Mouse (Mus musculus): ENCODE results near the gene Erbb4.

The Erbb4 gene

DNA sequence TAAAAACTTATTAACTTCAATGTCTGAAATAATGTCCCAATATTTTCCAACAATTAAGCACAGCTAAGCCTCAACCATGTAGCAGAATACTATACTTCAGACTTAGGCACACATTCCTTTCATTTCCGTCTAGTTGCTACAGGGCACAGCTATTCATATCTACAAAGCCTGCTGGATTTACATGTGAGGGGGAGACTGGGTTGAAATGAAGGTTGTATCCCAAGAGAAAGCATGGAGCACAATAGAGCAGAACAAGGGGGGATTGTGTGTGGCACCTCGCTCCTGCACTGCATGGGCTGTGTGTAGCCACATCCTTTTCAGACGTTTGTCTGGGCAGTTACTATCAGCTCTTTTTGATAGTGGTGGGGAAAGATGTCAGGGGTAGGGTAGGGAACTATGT is 83.0 kb downstream of the Erbb4 start:
- DNase-seq (ENCODE audit: extremely low spot score), result no peak

DNA sequence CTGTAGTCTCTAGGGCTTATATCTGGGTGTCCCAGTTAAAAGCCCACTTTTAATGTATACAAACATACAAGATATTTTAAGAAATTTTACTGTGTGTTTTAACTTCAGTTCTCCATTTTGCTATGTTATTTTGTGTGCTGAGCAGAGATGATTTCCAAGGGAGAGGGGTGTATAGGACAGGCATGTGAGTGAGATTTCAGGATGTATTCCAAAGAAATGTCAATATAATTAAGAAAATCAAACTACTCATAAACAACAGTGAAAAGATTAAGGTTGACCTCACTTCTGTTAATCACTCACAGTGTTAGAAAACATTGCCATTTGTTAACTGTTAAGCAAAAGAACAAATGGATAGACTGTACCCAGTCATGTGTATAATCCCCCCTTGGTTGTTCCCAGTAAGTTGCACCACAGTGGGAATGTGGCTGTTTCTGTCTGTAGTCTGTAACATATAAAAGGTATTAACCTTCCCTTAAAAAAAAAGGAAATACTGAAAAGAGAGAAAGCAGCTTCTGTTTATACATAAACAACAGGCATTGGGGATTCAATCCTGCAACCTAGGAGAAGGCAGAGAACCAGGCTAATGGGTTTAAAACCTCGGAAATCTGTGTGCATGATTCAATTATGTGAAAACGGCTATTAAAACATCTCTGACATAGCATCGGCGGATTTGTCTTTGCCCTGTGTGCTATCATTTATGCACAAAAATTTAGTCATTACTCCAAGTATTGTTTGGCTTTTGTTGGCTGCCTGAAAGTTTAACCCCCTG is 84.5 kb downstream of the Erbb4 start:
- peak; percentile 8 for DNase-seq (ENCODE audit: extremely low spot score)

DNA sequence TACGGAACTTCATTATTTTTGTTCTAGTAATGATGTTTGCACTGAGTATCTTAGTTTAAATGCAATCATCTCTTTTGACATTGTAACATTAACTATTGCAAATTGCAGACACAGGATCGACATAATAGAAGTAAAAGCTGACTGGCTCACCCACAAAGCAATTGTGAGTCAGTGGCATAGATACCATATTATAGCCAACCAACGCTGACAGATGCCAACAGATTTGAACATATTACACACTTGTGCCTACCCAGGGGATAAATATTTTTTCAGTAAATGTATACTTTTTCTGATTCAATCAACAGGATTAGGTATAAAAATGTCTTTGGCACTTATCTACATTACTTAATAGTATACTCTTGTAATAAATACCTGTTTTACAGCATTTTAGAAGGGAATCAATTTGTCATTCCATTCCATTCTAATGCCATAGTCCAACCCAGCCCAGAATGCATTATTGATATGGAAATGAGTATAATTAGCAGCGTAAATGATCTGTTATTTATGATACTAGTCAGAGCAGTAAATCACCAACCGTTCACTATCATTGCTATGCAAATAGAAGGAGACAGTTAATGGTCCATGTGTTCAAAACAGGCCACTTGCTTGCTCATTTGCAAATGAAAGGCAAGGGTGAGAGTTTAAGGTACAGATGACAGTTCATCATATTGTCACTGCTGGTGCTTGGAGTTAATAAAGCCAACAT is 97.9 kb downstream of the Erbb4 start:
- no peak for DNase-seq (ENCODE audit: extremely low spot score)

DNA sequence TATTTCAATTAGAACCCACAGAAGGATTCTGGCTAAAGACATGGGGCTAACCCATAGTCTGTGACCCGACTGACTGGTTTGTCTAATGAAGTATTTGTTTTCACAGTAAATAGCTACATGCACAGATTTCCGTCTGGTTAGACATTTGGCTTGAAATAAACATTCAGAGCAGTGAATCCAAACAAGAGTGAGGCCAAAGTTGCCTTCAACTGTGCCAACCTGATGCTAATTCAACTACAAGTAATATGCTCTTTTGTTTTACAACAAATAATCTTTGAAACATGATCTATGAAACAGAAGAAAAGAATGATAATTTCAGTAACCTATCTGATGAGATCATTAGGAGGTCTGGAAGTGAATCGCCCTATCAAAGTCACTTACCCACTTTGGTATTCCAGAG is 106.5 kb downstream of the Erbb4 start:
- no peak for DNase-seq (ENCODE audit: extremely low spot score)

DNA sequence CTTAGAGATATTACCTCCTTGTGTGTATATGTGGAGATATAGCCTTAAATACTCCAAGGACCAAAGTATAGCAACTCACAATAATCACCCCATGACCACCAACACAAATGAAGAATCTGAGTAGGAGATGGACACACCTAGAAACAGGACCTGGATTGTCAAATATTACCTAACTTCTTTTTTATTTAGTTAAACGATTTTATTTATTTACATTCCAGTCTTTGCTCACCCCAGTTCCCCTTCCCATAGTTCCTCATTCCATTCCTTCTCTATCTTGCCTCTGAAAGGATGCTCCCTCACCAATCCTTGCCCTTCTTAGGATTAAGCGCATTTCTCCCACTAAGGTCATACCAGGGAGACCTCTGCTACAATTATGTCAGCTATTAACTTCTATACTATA is 128.6 kb downstream of the Erbb4 start:
- no peak for DNase-seq (ENCODE audit: extremely low spot score)

DNA sequence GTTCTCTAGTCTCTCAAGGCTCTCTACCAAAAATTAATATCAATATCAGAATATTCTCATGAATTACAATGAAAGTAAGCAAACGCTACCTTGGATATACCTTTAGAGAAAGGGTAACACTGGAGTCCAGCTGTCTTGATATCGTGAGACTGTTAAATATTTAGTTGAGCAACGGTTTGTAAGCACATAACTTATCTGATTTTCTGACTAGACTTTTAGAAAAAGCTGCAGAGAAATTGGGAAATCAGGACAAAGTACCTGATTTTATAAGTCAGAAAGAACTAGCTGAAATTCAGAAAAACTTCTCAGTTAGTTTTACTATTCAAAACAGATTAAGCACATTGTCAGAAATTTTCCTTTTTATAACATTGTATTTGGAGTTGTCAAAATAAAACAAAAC is 129.3 kb downstream of the Erbb4 start:
- no peak for DNase-seq (ENCODE audit: extremely low spot score)

DNA sequence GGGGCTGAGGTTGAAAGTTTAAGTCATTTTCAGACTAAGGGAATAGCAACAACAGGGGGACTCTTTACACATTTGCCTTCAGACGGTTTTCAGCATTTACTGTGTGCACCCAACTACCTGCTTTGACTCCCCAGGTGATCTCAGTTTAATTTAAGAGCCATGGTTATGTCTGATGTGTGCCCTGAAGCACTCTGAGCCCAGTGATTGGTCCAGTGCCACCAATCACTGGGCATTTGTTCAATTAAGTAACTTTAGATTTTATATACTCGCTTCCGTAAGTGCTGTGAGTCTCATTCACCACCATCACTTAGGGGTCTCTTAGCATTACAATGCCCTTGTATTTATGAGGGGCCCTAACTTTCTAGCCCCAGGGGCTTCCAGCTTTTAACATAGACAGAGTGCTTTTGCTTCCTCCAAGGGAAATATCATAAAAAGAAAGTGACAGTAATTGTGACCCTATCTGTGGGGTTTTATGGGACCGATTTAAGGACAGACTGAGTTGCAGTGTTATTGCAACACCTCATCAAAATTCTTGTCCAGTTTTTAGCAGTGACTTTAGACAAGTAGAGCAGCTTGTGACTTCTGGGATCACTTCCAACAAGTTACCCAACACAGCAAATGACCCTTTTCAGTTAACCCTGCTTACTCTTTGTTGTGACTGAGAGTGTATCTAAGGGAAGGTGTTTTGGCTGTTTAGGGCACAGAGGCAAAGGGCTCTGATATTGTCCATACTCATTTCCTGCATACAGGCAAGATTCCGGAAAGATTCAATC is 134.3 kb downstream of the Erbb4 start:
- no peak for DNase-seq (ENCODE audit: extremely low spot score)

DNA sequence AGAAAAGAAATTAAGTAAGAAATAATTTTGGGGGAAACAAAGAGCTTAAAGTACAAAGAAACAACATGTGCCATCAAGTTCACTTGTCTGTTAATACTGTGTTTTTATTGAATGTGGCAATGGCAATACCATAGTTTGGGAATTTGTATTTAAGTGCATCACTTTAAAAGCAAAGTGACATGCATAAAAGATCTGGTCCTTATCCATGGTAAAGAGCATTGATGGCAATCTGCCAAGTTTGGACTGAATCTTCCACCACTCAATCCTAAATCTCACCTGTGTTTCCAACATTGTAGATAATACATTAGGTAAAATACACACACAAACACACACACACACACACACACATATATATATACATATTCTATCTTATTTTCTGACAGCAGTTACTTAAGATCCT is 143.7 kb downstream of the Erbb4 start:
- no peak for DNase-seq (ENCODE audit: extremely low spot score)

DNA sequence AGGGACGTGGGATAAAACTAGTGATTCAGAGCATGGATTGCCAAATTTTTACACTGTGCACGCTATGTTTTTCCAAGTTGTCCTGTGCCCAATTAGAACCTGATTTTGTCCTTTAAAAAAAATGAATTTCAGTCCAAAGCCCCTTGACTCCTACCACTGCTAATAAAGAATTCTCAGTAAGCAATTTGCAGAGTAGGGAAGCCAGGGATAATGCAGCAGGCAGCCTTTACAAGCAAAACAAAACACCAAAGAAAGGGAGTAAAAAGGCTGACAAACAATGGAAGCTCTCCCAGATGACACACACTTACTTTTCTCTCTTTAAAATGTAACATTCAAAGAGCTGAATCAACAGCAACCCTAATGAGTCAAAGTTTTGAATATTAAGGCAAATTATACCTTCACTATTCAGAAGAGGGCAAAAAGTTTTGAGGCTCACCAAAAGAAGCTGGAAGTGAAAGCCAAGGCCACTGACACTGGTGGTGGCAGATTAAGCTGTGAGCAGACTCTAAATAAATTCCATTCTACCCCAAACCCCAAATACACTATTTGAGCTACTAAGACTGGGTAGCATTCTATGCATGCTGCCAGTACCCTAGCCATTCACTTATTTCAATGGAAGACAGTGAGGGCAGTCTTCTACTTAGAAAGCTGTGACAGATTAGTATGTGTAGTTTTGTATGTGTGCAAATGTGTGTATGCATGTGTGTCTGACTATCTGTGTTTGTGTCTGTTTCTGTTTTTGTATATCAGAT is 146.3 kb downstream of the Erbb4 start:
- DNase-seq (ENCODE audit: extremely low spot score), result no peak

DNA sequence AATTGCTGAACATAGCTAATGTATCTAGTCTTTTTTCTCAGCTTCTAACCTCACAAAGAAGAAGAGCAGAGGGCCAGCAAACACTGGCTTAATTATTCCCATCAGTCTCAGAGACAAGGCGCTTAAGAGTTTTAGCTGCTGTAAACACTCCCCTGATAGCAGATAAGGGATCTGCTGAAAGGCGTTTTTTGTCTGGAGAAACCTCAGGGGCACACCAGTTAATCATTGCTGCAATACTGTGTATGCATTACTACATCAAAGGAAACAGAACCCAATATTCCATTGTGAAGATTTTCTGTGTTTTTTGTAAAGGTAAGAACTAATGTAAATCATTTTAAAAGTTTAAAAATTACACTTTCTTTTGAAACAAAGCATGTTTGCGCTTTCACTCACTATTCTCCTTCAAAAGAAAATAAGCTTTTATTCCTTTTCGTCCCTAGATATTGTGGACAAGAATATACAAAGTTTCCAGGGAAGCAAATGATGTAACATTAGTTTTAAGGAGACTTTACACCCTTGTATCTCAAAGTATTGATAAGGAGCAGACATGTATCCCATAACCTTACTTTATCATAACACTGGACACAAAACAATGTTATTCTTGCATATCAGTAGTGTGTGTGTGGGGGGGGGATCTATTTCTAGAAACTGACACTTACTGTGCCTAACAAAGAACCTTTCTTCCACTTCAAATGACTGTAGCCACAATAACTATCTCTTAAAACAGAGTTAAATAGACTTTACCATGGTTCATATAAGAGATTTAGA is 150.9 kb downstream of the Erbb4 start:
- DNase-seq (ENCODE audit: extremely low spot score), result peak; percentile 2

DNA sequence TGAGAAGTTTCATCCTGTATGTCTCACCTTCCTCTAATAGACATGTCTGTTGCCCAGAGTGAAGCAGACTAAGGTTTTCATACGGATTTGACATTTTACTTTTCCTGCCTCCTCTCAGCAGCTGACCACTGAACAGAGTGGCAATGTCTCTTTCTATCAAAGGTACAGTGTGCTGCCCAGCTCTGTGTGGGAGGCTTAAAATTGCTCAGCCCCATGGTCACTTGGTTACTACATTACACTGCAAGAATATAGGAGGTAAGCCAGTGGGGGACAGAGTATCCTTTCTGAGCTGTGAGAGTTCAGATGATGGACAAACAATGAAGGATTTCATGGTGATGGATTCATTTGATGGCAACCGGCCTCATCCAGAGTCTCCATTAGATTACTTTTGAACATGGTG is 152.4 kb downstream of the Erbb4 start:
- no peak for DNase-seq (ENCODE audit: extremely low spot score)

DNA sequence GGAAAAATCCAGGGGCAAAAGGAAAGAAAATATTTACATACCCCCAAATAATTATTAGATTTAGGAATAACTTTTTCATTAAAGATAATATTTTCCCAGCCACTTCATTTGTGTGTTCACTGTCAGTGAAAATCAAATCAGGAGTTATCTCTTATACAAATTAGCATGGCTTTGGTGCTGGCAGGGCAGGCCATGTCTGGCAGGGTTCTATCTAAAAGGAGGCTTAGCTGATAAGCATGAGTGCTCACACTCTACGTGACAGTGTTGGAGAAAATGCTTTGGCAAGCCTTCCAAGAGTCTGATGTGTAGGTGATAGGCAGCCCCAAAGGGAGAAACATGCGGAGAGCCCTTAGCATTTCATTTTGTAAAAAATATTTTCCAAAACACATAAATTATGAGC is 164.7 kb downstream of the Erbb4 start:
- DNase-seq (ENCODE audit: extremely low spot score), result no peak

DNA sequence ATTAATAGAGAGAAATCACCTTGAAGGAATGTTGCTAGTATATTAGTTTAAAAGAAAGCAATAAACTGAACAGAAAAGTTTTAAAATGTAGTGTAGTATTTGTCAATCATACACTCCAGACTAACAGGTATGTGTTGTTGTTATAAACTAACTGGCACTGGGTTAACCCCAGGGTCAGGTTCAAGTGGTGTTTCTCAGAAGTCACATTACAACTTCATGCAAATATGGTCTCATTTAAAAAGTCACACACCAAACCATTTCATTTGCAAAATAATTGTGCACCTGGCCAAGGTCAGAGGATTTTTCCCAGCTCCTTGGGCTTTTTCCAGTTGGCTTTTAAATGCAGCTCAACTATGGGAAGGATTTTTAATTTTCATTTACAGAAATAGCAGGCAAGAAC is 173.1 kb downstream of the Erbb4 start:
- DNase-seq (ENCODE audit: extremely low spot score), result no peak

DNA sequence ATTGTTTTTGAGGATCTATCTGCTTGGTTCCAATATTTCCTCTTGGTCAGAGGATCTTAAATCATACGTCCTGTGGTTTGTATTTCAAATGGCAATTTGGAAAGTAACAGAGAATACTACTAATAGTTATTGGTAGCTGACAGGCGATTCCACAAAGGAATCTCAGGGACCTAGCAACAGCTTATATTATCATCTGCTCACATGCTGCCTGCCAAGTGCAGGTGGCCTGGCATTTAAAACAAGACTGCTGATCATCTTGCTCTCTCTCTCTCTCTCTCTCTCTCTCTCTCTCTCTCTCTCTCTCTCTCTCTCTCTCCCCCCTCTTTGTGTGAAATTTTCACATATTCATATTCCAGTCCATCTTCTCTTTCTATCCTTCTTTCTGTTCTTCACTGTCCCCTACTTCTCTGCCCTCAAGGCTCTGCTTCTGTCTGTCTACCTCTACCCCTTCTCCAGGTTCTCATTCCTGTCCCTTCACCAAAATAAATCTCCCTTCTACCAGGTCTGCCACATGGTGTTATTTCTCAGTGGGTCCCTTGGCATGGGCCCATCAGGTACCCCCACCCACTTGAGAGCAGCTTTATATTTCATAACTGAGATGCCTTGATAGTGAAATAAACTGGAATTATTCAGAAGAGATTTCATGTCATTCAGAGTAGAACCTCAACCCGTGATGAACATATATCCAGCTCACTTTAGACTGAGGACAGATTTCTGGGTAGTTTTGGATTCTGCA is 174.4 kb downstream of the Erbb4 start:
- DNase-seq (ENCODE audit: extremely low spot score), result no peak

DNA sequence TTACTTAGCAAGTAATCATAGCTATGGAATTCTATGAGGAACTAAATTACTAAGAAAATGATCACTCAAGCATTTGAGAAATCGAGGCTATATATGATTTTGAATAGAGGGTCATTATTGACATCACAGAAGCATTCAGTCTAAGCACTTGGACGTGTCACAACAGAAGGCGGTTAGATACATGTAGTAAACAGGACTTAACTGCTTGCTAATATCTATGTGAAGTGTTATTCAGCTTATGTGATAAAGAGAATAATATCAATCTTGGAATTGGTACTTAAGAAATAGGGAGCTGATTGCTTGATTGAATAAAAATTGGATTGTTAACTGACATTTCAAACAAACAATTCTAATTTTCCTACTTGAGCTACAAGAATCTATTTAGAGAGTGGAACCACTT is 190.0 kb downstream of the Erbb4 start:
- no peak for DNase-seq (ENCODE audit: extremely low spot score)

DNA sequence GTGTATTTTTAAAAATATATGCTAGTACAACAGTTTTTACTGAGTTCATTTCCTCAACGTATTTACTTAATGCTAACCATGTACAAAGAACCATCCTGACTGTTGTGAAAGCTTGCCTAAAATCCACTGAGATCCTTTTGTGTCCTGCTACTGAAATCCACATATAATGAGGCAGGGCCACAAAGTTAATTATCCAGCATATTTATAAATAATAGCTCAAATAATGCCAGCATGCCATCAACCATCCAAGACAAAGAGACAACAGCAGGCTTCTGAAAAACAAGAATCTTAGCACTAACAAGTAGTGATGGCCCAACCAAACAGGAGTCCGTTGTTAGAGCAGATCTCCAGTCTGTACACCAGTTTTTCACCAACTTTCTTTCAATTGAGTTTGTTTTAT is 215.8 kb downstream of the Erbb4 start:
- no peak for DNase-seq (ENCODE audit: extremely low spot score)

DNA sequence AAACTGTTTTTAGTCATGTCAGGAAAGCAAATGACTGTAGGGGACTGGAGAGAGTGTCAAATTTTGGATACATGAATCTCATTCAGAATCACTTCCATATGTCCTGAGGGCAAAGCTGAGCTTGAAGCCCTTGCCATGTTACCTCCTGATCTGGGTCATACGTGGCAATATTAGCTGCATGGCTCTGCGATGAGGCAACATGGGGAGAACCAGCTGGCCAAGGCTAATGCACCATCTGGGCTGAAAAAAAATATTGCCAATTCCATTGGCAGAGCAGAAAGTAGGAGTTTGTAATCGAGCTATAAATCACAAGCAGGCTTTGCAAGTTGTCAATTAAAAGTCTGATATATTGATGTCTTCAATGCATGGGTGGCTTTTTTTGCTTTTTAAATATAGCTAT is 221.0 kb downstream of the Erbb4 start:
- no peak for DNase-seq (ENCODE audit: extremely low spot score)

DNA sequence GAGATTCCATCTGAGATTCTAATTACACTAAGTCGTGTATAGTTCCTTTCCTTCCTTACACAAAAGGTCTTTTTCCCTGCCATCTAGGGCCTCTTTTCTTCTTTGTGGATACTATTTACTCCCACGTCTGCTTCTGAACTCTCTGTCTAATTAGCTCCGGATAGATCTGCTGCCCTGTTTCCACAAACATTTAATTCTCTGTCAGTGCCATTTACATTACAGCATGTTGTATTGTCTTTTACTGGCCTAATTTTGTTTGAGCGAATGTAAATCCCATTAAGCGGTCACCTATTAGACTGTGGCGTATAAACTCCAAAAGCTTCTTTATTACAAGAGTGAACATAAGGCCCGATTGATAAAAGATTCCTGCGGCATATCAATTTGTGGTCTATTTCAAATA is 232.9 kb downstream of the Erbb4 start:
- no peak for DNase-seq (ENCODE audit: extremely low spot score)

DNA sequence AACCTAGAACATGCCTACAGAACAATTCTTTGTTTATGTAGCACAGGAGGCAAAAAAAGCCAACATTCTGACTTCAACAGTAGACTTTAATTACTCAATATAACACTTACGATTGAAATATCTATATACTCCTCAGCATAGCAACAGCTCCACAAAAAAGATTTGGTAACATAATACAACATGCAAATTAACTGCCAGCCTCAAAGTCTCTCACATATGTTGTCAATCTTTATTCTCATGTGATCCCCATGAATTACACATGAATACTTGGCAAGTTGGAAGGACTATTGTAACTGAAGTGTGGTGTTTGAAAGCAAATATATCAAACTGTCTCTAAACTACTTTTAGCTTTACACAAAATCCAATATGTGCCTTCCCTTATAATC is 234.2 kb downstream of the Erbb4 start:
- DNase-seq (ENCODE audit: extremely low spot score), result no peak

DNA sequence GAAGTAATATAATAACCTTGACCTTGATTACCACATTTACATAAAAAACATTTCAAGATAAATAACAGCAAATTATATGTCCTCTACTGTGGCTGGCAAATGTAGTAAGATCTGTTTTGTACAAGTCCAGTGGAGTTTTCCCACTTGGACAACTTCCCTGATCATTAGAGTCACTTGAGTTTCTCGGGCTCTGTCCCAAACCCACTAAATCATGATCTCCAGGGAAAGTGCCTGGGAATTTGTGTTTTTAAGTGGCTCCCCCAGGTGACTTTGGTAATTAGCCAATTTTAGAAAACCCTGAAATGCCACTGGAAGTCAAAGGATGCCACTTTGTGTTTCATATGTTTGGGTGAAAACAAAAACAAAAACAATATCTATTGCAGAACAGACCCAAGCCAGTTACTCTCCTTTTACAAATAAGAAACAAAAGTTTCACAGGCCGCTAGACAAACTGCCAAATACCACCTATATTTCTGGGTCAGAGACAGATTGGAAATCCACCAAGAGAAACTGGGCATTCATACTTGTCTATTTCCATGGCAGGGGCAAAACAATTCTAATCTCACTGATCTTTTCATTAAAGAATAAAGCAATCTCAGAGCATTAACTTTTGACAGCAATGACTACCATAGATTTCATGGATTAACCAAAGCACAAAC is 234.8 kb downstream of the Erbb4 start:
- no peak for DNase-seq (ENCODE audit: extremely low spot score)
